Comparison of ENCODE assay signal across 23 mouse cellular contexts in genomic region chr14:58208401-58208800, GRCm38 (mm10).
"Had no signal": no experiment of that assay in that cellular context is flagged by ENCODE, and none has a peak within 500 bp of the region (broad histone marks: within the 10 kb centered on the region; RNA-seq: fewer than 3 reads in every experiment).

No protein-coding gene starts in this region.

- DNase-seq: layer of hippocampus, adult 9-11 months; layer of hippocampus, postnatal 36 days; left cerebral cortex, postnatal 4 days; liver, postnatal 0 days; lung, embryonic 14.5 days; retina, postnatal 1 day; thymus, adult 18-20 months; thymus, postnatal 36 days had no signal

- H3K9me3 ChIP-seq: limb, embryonic 12.5 days; limb, embryonic 15.5 days; megakaryocyte, embryonic 14.5 days; midbrain, embryonic 10.5 days; midbrain, embryonic 13.5 days; neural tube, embryonic 13.5 days had no signal

- H3K4me3 ChIP-seq: layer of hippocampus, adult 2 months; left cerebral cortex, adult 2 months; limb, embryonic 12.5 days; limb, embryonic 15.5 days; megakaryocyte, embryonic 14.5 days; midbrain, embryonic 10.5 days; midbrain, embryonic 13.5 days; myocyte; neural tube, embryonic 13.5 days had no signal

- H3K27me3 ChIP-seq: limb, embryonic 12.5 days; limb, embryonic 15.5 days; megakaryocyte, embryonic 14.5 days; neural tube, embryonic 13.5 days had no signal

- H3K9ac ChIP-seq: limb, embryonic 12.5 days; limb, embryonic 15.5 days; liver, embryonic 14.5 days; liver, postnatal 0 days; lung, embryonic 14.5 days; midbrain, embryonic 13.5 days; neural tube, embryonic 13.5 days had no signal

- H3K4me1 ChIP-seq: limb, embryonic 12.5 days; limb, embryonic 15.5 days; megakaryocyte, embryonic 14.5 days; midbrain, embryonic 13.5 days; neural tube, embryonic 13.5 days had no signal

- H3K27ac ChIP-seq: layer of hippocampus, adult 2 months; left cerebral cortex, adult 2 months; limb, embryonic 12.5 days; limb, embryonic 15.5 days; liver, embryonic 14.5 days; macrophage; midbrain, embryonic 10.5 days; midbrain, embryonic 13.5 days; neural tube, embryonic 13.5 days had no signal

- ATAC-seq: intestine, postnatal 0 days; liver, postnatal 0 days; lung, postnatal 0 days; midbrain, embryonic 13.5 days; midbrain, embryonic 16.5 days had no signal

- H3K36me3 ChIP-seq: limb, embryonic 12.5 days; limb, embryonic 15.5 days; midbrain, embryonic 10.5 days; midbrain, embryonic 13.5 days; neural tube, embryonic 13.5 days had no signal

- H3K4me2 ChIP-seq: limb, embryonic 12.5 days; limb, embryonic 15.5 days; liver, embryonic 11.5 days; lung, embryonic 14.5 days; midbrain, embryonic 13.5 days; neural tube, embryonic 13.5 days had no signal
